Mouse (Mus musculus) neural tube, embryonic 14.5 days (tissue): Measurements from ENCODE around the gene Nfatc2. TPM values are rescaled to one million over a fixed set of nuclear protein-coding genes. Genes with fewer than 3 reads are reported as not detected.

ENCODE experiments used
- ATAC-seq: fragments of 200-750 bp; cut with Nextera tagmentation; 2 replicates; pipeline ENCODE4 v1.8.0; 2017; ENCODE audit warnings: low read depth, mild to moderate bottlenecking, moderate TSS enrichment, moderate library complexity
- H3K27ac ChIP-seq: fragments of 300-500 bp; sonication (generic); 2 replicates; pipeline ENCODE4 v1.5.1; 2014; ENCODE audit warnings: low read depth, mild to moderate bottlenecking, control low read depth, low read length, moderate library complexity, mixed read lengths
- H3K27me3 ChIP-seq: fragments of 300-500 bp; sonication (generic); 2 replicates; pipeline ENCODE4 v1.6.1; 2014; ENCODE audit warnings: low read length; ENCODE audit not compliant: control insufficient read depth, insufficient read depth
- H3K36me3 ChIP-seq: fragments of 300-500 bp; sonication (generic); 2 replicates; pipeline ENCODE4 v1.6.1; 2014; ENCODE audit warnings: low read length, mixed read lengths; ENCODE audit not compliant: control insufficient read depth, insufficient read depth
- H3K4me1 ChIP-seq: fragments of 300-500 bp; sonication (generic); 2 replicates; pipeline ENCODE4 v1.6.1; 2014; ENCODE audit warnings: low read length; ENCODE audit not compliant: control insufficient read depth, insufficient read depth
- H3K4me2 ChIP-seq: fragments of 300-500 bp; sonication (generic); 2 replicates; pipeline ENCODE4 v1.6.1; 2014; ENCODE audit warnings: mild to moderate bottlenecking, low read depth, low read length, control low read depth
- H3K4me3 ChIP-seq: fragments of 300-500 bp; sonication (generic); 2 replicates; pipeline ENCODE4 v1.5.1; 2014; ENCODE audit warnings: low read depth, low read length, control low read depth, mixed read lengths
- H3K9ac ChIP-seq: fragments of 300-500 bp; sonication (generic); replicated peaks from 2 replicates; pipeline ENCODE4 v1.6.1; 2014; ENCODE audit warnings: low read depth, mild to moderate bottlenecking, control low read depth, low read length, mixed read lengths
- H3K9me3 ChIP-seq: fragments of 300-500 bp; sonication (generic); 2 replicates; pipeline ENCODE4 v1.6.1; 2016; ENCODE audit warnings: low read length; ENCODE audit not compliant: control insufficient read depth
- WGBS: fragments of 180-500 bp; shearing (Covaris S2); extraction: QIAGEN DNeasy Blood & Tissue Kit; methylation state at CpG from one replicate; pipeline ENCODE4 v1.1.7; 2014; 5-methylcytosine and 5-hydroxymethylcytosine counted together
- polyA plus RNA-seq: library from polyadenylated mRNA; unstranded; fragments of >200 nt; fragmentation: Nextera tagmentation; extraction: Ambion mirVana; gene quantifications from 2 replicates; pipeline ENCODE4 v1.2.1, GENCODE M21; 2014

Gene Nfatc2
- polyA plus RNA-seq, 1 experiment from 2014 or later = 4.0 TPM

- no peaks in the 10 kb centered on the region for H3K9me3 ChIP-seq
- H3K27ac ChIP-seq = no peak overlapping the region
- no peaks in the 10 kb centered on the region for H3K27me3 ChIP-seq
- no peak overlapping the region for H3K9ac ChIP-seq
- no peaks in the 10 kb centered on the region for H3K36me3 ChIP-seq
- WGBS = 91% methylated on average over 9 of the region's 9 CpGs
- ATAC-seq = no peak
- no peaks in the 10 kb centered on the region for H3K4me1 ChIP-seq
- H3K4me2 ChIP-seq = no peak overlapping the region
- H3K4me3 ChIP-seq = no peak overlapping the region
These were observed 142.9 kb downstream of the Nfatc2 start for GRCm38 (mm10) chr2:168458583-168458982.

- no peaks in the 10 kb centered on the region for H3K27me3 ChIP-seq
- WGBS = 65% methylated on average over 30 of the region's 30 CpGs
- no peak for ATAC-seq
- H3K9me3 ChIP-seq = no peaks in the 10 kb centered on the region
- no peak overlapping the region for H3K27ac ChIP-seq
- no peak overlapping the region for H3K4me3 ChIP-seq
- peaks cover 4% of the 10 kb centered on the region; the same call in 1 of the 2 replicates for H3K4me1 ChIP-seq
- no peak overlapping the region for H3K4me2 ChIP-seq
- no peak overlapping the region for H3K9ac ChIP-seq
- no peaks in the 10 kb centered on the region for H3K36me3 ChIP-seq
These were observed 149.4 kb downstream of the Nfatc2 start for GRCm38 (mm10) chr2:168451714-168452708.

- peaks cover 4% of the 10 kb centered on the region; the same call in 1 of the 2 replicates for H3K4me1 ChIP-seq
- H3K27ac ChIP-seq = no peak overlapping the region
- no peaks in the 10 kb centered on the region for H3K9me3 ChIP-seq
- no peak overlapping the region for H3K4me2 ChIP-seq
- H3K27me3 ChIP-seq = no peaks in the 10 kb centered on the region
- no peak overlapping the region for H3K9ac ChIP-seq
- H3K4me3 ChIP-seq = no peak overlapping the region
- H3K36me3 ChIP-seq = no peaks in the 10 kb centered on the region
- ATAC-seq = no peak
- 21% methylated on average over 3 of the region's 3 CpGs for WGBS
These were observed 150.5 kb downstream of the Nfatc2 start for GRCm38 (mm10) chr2:168450977-168451376.

GRCm38 (mm10) chr2:168448054-168448453 lies 153.4 kb downstream of the Nfatc2 start:
- Histone ChIP-seq H3K4me1 (peaks cover 4% of the 10 kb centered on the region; the same call in 1 of the 2 replicates), H3K4me2 (no peak overlapping the region), H3K4me3 (no peak overlapping the region), H3K27me3 (no peaks in the 10 kb centered on the region), H3K27ac (no peak overlapping the region), H3K9me3 (no peaks in the 10 kb centered on the region), H3K36me3 (no peaks in the 10 kb centered on the region), H3K9ac (no peak overlapping the region)
- WGBS = 65% methylated on average over 5 of the region's 5 CpGs
- ATAC-seq = no peak

GRCm38 (mm10) chr2:168447601-168448000 lies 153.9 kb downstream of the Nfatc2 start:
- H3K9ac ChIP-seq = no peak overlapping the region
- ATAC-seq = no peak
- H3K4me2 ChIP-seq = no peak overlapping the region
- H3K27ac ChIP-seq = no peak overlapping the region
- no peaks in the 10 kb centered on the region for H3K27me3 ChIP-seq
- H3K36me3 ChIP-seq = no peaks in the 10 kb centered on the region
- 33% methylated on average over 4 of the region's 4 CpGs for WGBS
- peaks cover 4% of the 10 kb centered on the region; the same call in 1 of the 2 replicates for H3K4me1 ChIP-seq
- no peaks in the 10 kb centered on the region for H3K9me3 ChIP-seq
- no peak overlapping the region for H3K4me3 ChIP-seq

- H3K27ac ChIP-seq = no peak overlapping the region
- peak; percentile 71 for ATAC-seq
- H3K9ac ChIP-seq = no peak overlapping the region
- H3K36me3 ChIP-seq = no peaks in the 10 kb centered on the region
- no peaks in the 10 kb centered on the region for H3K9me3 ChIP-seq
- WGBS = 35% methylated on average over 10 of the region's 10 CpGs
- no peaks in the 10 kb centered on the region for H3K27me3 ChIP-seq
- no peak overlapping the region for H3K4me2 ChIP-seq
- H3K4me3 ChIP-seq = no peak overlapping the region
- peaks cover 4% of the 10 kb centered on the region; the same call in 1 of the 2 replicates for H3K4me1 ChIP-seq
These were observed 156.1 kb downstream of the Nfatc2 start for GRCm38 (mm10) chr2:168445211-168445810.

- Histone ChIP-seq H3K27ac (no peak overlapping the region), H3K4me1 (peaks cover 4% of the 10 kb centered on the region; the same call in 1 of the 2 replicates), H3K27me3 (no peaks in the 10 kb centered on the region), H3K9me3 (no peaks in the 10 kb centered on the region), H3K4me2 (no peak overlapping the region), H3K36me3 (no peaks in the 10 kb centered on the region), H3K9ac (no peak overlapping the region), H3K4me3 (no peak overlapping the region)
- 9% methylated on average over 8 of the region's 8 CpGs for WGBS
- ATAC-seq = no peak
These were observed 157.3 kb downstream of the Nfatc2 start for GRCm38 (mm10) chr2:168444126-168444525.

GRCm38 (mm10) chr2:168441494-168441893 lies 160.0 kb downstream of the Nfatc2 start:
- no peaks in the 10 kb centered on the region for H3K27me3 ChIP-seq
- WGBS = 95% methylated on average over 12 of the region's 12 CpGs
- H3K27ac ChIP-seq = no peak overlapping the region
- no peak overlapping the region for H3K4me2 ChIP-seq
- no peaks in the 10 kb centered on the region for H3K9me3 ChIP-seq
- H3K4me1 ChIP-seq = no peaks in the 10 kb centered on the region
- ATAC-seq = no peak
- H3K36me3 ChIP-seq = no peaks in the 10 kb centered on the region
- H3K4me3 ChIP-seq = no peak overlapping the region
- no peak overlapping the region for H3K9ac ChIP-seq

- Histone ChIP-seq H3K27me3 (no peaks in the 10 kb centered on the region), H3K4me3 (no peak overlapping the region), H3K36me3 (no peaks in the 10 kb centered on the region), H3K9me3 (no peaks in the 10 kb centered on the region), H3K4me2 (no peak overlapping the region), H3K9ac (no peak overlapping the region), H3K27ac (no peak overlapping the region), H3K4me1 (no peaks in the 10 kb centered on the region)
- no peak for ATAC-seq
- 85% methylated on average over 17 of the region's 17 CpGs for WGBS
These were observed 160.5 kb downstream of the Nfatc2 start for GRCm38 (mm10) chr2:168440918-168441328.
